Mouse (Mus musculus) ES-E14 (cell line): Measurements from ENCODE around the gene Nol4l.

Experiments
- CHD2 ChIP-seq: IDR thresholded peaks from 2 replicates; pipeline ENCODE4 v1.6.1; 2014; ENCODE audit warnings: mild to moderate bottlenecking, low read depth, low read length, inconsistent platforms
- HCFC1 ChIP-seq: IDR thresholded peaks from 2 replicates; pipeline ENCODE4 v1.6.1; 2012; ENCODE audit warnings: low read length, inconsistent platforms, borderline replicate concordance; ENCODE audit not compliant: insufficient read depth
- MAFK ChIP-seq: IDR thresholded peaks from 2 replicates; pipeline ENCODE4 v1.6.1; 2014; ENCODE audit warnings: mild to moderate bottlenecking, low read depth, low read length, inconsistent platforms; ENCODE audit not compliant: insufficient read depth

- TF ChIP-seq HCFC1: no peak
- no peak for TF ChIP-seq MAFK
- TF ChIP-seq CHD2: no peak
These were observed 168.6 kb downstream of the Nol4l start for GRCm38 (mm10) chr2:153361101-153361710.
